Mouse (Mus musculus): ENCODE results near the gene Gpr182. TPM values are rescaled to one million over a fixed set of nuclear protein-coding genes. Genes with fewer than 3 reads are reported as not detected.

Gpr182 gene
- polyA plus RNA-seq, 1 experiment from 2014 or later: 0.43 TPM

Other genes with a start within 250 kb of the Gpr182 start
- 5.9 and 6.1 TPM in 2 replicates for gene Ndufa4l2, start 236.8 kb downstream of the Gpr182 start, polyA plus RNA-seq (2014; fragmentation: Nextera tagmentation; extraction: Ambion mirVana)
- 112 and 123 TPM in 2 replicates for gene Shmt2, start 229.3 kb downstream of the Gpr182 start, polyA plus RNA-seq (2014; fragmentation: Nextera tagmentation; extraction: Ambion mirVana)
- gene Nxph4, start 217.2 kb downstream of the Gpr182 start, polyA plus RNA-seq (2014; fragmentation: Nextera tagmentation; extraction: Ambion mirVana): 37.6 and 40.4 TPM in 2 replicates
- 71.2 and 75.0 TPM in 2 replicates for gene Lrp1, start 130.6 kb downstream of the Gpr182 start, polyA plus RNA-seq (2014; fragmentation: Nextera tagmentation; extraction: Ambion mirVana)
- 6.8 and 7.8 TPM in 2 replicates for gene Stat6, start 108.7 kb downstream of the Gpr182 start, polyA plus RNA-seq (2014; fragmentation: Nextera tagmentation; extraction: Ambion mirVana)
- 12.0 and 12.2 TPM in 2 replicates for gene Nemp1, start 84.8 kb downstream of the Gpr182 start, polyA plus RNA-seq (2014; fragmentation: Nextera tagmentation; extraction: Ambion mirVana)
- gene Nab2, start 83.2 kb downstream of the Gpr182 start, polyA plus RNA-seq (2014; fragmentation: Nextera tagmentation; extraction: Ambion mirVana): 4.9 and 5.5 TPM in 2 replicates
- gene Myo1a, start 46.6 kb downstream of the Gpr182 start, polyA plus RNA-seq (2014; fragmentation: Nextera tagmentation; extraction: Ambion mirVana): 0.40 and 0.51 TPM in 2 replicates
- not detected in 2 replicates for gene Tac2, start 27.3 kb downstream of the Gpr182 start, polyA plus RNA-seq (2014; fragmentation: Nextera tagmentation; extraction: Ambion mirVana)
- 7.3 and 7.6 TPM in 2 replicates for gene Zbtb39, start 12.2 kb downstream of the Gpr182 start, polyA plus RNA-seq (2014; fragmentation: Nextera tagmentation; extraction: Ambion mirVana)
- not detected in 2 replicates for gene Rdh1, start 8.0 kb upstream of the Gpr182 start, polyA plus RNA-seq (2014; fragmentation: Nextera tagmentation; extraction: Ambion mirVana)
- not detected in 2 replicates for gene Rdh16f1, start 8.1 kb upstream of the Gpr182 start, polyA plus RNA-seq (2014; fragmentation: Nextera tagmentation; extraction: Ambion mirVana)
- gene Rdh9, start 24.7 kb upstream of the Gpr182 start, polyA plus RNA-seq (2014; fragmentation: Nextera tagmentation; extraction: Ambion mirVana): 0.13 TPM in 1 of 2 replicates, not detected in the other
- gene Rdh16, start 49.4 kb upstream of the Gpr182 start, polyA plus RNA-seq (2014; fragmentation: Nextera tagmentation; extraction: Ambion mirVana): not detected in 2 replicates
- gene Rdh19, start 98.2 kb upstream of the Gpr182 start, polyA plus RNA-seq (2014; fragmentation: Nextera tagmentation; extraction: Ambion mirVana): not detected in 2 replicates
- gene Rdh16f2, start 114.7 kb upstream of the Gpr182 start, polyA plus RNA-seq (2014; fragmentation: Nextera tagmentation; extraction: Ambion mirVana): not detected in 2 replicates
- gene Rdh7, start 137.1 kb upstream of the Gpr182 start, polyA plus RNA-seq (2014; fragmentation: Nextera tagmentation; extraction: Ambion mirVana): not detected in 2 replicates
- not detected in 2 replicates for gene Sdr9c7, start 146.8 kb upstream of the Gpr182 start, polyA plus RNA-seq (2014; fragmentation: Nextera tagmentation; extraction: Ambion mirVana)